Mouse (Mus musculus) olfactory bulb, adult 2 months (tissue): ENCODE data around the gene Zbtb1.

Source experiments
- CTCF ChIP-seq: fragments of 200-500 bp; IDR thresholded peaks from 2 replicates; pipeline ENCODE4 v1.5.1; 2012; ENCODE audit warnings: low read depth, mild to moderate bottlenecking, low read length, moderate library complexity; ENCODE audit not compliant: insufficient read depth
- POLR2A ChIP-seq: fragments of 200-500 bp; IDR thresholded peaks from 2 replicates; pipeline ENCODE4 v1.6.1; 2012; ENCODE audit warnings: mild to moderate bottlenecking, low read depth, low read length, moderate library complexity; ENCODE audit not compliant: insufficient read depth

- TF ChIP-seq POLR2A (no peak), CTCF (no peak)
Observed at GRCm38 (mm10) chr12:76362303-76362676, 7.8 kb upstream of the Zbtb1 start.
